Mouse (Mus musculus) forebrain, embryonic 14.5 days (tissue): Measurements from ENCODE around the gene Fam178b. TPM values are rescaled to one million over a fixed set of nuclear protein-coding genes. Genes with fewer than 3 reads are reported as not detected.

Experiments used
- ATAC-seq: fragments of 200-750 bp; cut with Nextera tagmentation; 2 replicates; pipeline ENCODE4 v1.8.0; 2017; ENCODE audit warnings: mild to moderate bottlenecking, moderate library complexity
- DNase-seq: peaks from one replicate; pipeline ENCODE4 v3.0.0-alpha.2; 2015; ENCODE audit warnings: low spot score
- H3K27ac ChIP-seq: fragments of 300-500 bp; sonication (generic); 2 replicates; pipeline ENCODE4 v1.5.1; 2014; ENCODE audit warnings: low read depth, mild to moderate bottlenecking, control low read depth, low read length, moderate library complexity
- H3K27me3 ChIP-seq: fragments of 300-500 bp; sonication (generic); replicated peaks from 2 replicates; pipeline ENCODE4 v1.6.1; 2014; ENCODE audit warnings: low read length, control low read depth, mixed read lengths; ENCODE audit not compliant: control insufficient read depth, insufficient read depth
- H3K36me3 ChIP-seq: fragments of 300-500 bp; sonication (generic); 2 replicates; pipeline ENCODE4 v1.6.1; 2014; ENCODE audit warnings: low read length, control low read depth; ENCODE audit not compliant: control insufficient read depth, insufficient read depth
- H3K4me1 ChIP-seq: fragments of 300-500 bp; sonication (generic); 2 replicates; pipeline ENCODE4 v1.6.1; 2014; ENCODE audit warnings: antibody characterized with exemption, low read length, control low read depth; ENCODE audit not compliant: control insufficient read depth, insufficient read depth
- H3K4me2 ChIP-seq: fragments of 300-500 bp; sonication (generic); 2 replicates; pipeline ENCODE4 v1.6.1; 2014; ENCODE audit warnings: mild to moderate bottlenecking, control low read depth, low read length
- H3K4me3 ChIP-seq: fragments of 300-500 bp; sonication (generic); 2 replicates; pipeline ENCODE4 v1.5.1; 2014; ENCODE audit warnings: low read depth, low read length, control low read depth
- H3K9ac ChIP-seq: fragments of 300-500 bp; sonication (generic); 2 replicates; pipeline ENCODE4 v1.6.1; 2014; ENCODE audit warnings: mild to moderate bottlenecking, low read length, control low read depth, moderate library complexity
- H3K9me3 ChIP-seq: fragments of 300-500 bp; sonication (generic); replicated peaks from 2 replicates; pipeline ENCODE4 v1.6.1; 2016; ENCODE audit warnings: low read length, control low read depth, mixed read lengths; ENCODE audit not compliant: control insufficient read depth
- WGBS: fragments of 180-500 bp; shearing (Covaris S2); extraction: QIAGEN DNeasy Blood & Tissue Kit; methylation state at CpG from one replicate; pipeline ENCODE4 v1.1.7; 2014; 5-methylcytosine and 5-hydroxymethylcytosine counted together
- polyA plus RNA-seq: library from polyadenylated mRNA; unstranded; fragments of >200 nt; fragmentation: Nextera tagmentation; extraction: Ambion mirVana; gene quantifications from 2 replicates; pipeline ENCODE4 v1.2.1, GENCODE M21; 2014

The Fam178b gene
- polyA plus RNA-seq, 1 experiment from 2014 or later, result not detected

DNA sequence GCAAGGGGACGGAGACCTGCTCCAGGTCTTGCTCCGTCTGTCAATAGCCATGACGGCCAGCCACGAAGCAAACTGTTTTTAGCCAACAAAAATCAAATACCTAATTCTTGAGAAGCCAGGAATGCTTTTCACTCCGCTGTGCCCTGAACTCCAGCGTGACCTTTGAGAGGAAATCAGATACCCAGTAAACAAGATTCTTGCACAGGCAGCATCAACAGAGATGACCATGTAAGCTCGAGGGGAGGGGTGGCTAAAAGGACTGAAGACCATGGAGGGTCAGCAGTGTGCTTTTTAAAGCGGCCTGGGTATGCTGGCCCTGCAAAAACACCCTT lies 146.6 kb downstream of the Fam178b start:
- WGBS, result 88% methylated on average over 8 of the region's 8 CpGs
- Histone ChIP-seq H3K9ac (no peak overlapping the region), H3K4me3 (no peak overlapping the region), H3K4me1 (no peaks in the 10 kb centered on the region), H3K36me3 (peaks cover 23% of the 10 kb centered on the region), H3K9me3 (no peaks in the 10 kb centered on the region), H3K4me2 (no peak overlapping the region), H3K27me3 (no peaks in the 10 kb centered on the region), H3K27ac (no peak overlapping the region)
- ATAC-seq, result no peak
- DNase-seq, result no peak

DNA sequence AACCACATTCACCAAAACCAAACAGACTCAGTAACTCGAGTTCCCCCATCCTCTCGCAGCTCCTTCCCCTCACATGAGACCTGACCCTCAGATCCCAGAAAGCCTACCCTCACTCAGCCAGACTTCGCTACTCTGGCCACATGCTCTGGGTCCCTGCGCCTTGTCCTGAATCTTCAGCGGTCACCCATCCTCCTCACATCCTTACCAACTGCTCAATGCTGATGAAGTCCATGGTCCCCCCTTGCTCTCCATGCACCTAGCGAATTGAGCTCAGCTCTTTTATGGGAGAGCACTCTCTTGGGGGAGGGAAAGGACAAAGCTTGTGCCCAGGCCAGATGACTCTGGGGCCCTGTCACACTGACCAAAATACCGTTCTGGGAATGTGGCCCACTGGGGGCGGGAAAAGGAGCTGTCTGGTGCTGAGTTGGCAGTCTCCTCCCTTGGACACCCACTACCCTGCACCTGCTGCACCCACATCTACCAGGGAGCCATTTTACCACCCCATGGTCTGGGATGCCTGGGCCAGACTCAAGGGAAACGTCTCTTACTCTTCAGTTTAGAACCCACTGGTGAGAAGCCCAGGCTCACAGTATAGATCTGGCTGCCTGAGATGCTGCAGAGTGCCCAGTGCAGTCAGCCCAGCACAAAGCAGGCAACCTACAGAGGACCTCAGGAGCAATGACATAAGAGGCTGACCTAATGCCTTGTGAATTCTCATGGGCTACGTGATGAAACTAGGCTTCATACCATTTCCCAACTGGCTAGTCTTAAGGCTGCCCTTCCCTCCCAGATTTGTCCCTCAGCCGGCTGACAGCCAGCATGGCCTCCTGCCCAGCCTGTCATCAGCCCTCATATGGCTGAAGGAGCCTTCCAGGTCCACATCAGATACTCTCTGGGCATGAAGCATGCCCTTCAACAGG lies 147.2 kb downstream of the Fam178b start:
- no peaks in the 10 kb centered on the region for H3K9me3 ChIP-seq
- H3K4me3 ChIP-seq, result no peak overlapping the region
- H3K4me1 ChIP-seq, result no peaks in the 10 kb centered on the region
- ATAC-seq (no peak), DNase-seq (no peak)
- no peak overlapping the region for H3K27ac ChIP-seq
- 87% methylated on average over 11 of the region's 11 CpGs for WGBS
- peaks cover 21% of the 10 kb centered on the region for H3K36me3 ChIP-seq
- H3K4me2 ChIP-seq, result no peak overlapping the region
- no peak overlapping the region for H3K9ac ChIP-seq
- no peaks in the 10 kb centered on the region for H3K27me3 ChIP-seq

DNA sequence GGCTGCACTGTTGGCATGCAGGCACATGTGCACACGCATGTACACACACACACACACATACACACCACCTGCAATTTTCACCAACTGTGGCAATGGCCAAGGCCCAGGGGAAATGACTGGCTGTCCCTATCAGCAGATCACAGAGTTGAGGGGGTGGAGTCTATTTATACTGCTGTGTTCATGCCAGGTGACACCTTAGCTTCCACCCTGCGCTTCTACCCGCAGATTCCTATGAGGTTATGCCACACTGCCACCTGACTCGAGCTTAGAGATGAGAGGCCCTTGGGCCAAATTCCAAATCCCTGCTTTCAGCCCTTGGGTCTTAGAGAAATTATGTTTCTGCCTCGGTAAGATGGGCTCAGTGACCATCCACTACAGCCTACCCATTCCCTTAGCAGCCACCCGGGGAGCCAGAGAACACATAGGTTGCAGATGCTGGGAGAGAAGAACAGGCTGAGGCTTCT lies 148.4 kb downstream of the Fam178b start:
- 87% methylated on average over 6 of the region's 6 CpGs for WGBS
- H3K9ac ChIP-seq, result no peak overlapping the region
- H3K27me3 ChIP-seq, result no peaks in the 10 kb centered on the region
- H3K4me3 ChIP-seq, result no peak overlapping the region
- ATAC-seq, result no peak
- no peak overlapping the region for H3K4me2 ChIP-seq
- H3K4me1 ChIP-seq, result no peaks in the 10 kb centered on the region
- no peaks in the 10 kb centered on the region for H3K9me3 ChIP-seq
- no peak overlapping the region for H3K27ac ChIP-seq
- H3K36me3 ChIP-seq, result peaks cover 15% of the 10 kb centered on the region; the same call in 1 of the 2 replicates
- DNase-seq, result no peak

DNA sequence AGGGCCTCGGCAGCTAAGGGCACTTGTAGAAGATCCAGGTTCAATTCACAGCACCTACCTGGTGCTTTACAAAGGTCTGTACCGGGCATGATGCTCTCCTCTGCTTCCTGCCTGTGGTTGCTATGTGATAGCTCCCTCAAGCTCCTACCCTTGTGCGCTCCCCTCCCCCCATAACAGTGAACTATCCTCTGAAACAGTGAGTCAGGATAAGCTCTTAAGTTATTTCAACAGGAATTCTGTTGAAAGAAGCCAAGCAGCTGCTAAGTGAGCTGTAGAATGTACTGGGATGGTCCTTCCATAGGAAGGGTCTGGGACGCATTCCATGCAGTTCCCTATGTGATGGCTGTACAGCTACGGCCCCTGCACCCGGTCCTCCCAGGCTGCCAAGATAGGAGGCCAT lies 149.4 kb downstream of the Fam178b start:
- Histone ChIP-seq H3K4me2 (no peak overlapping the region), H3K27me3 (no peaks in the 10 kb centered on the region), H3K9me3 (no peaks in the 10 kb centered on the region), H3K9ac (no peak overlapping the region), H3K27ac (no peak overlapping the region), H3K4me3 (no peak overlapping the region), H3K4me1 (peaks cover 1% of the 10 kb centered on the region; the same call in 1 of the 2 replicates), H3K36me3 (peaks cover 6% of the 10 kb centered on the region; the same call in 1 of the 2 replicates)
- DNase-seq, result no peak
- no peak for ATAC-seq
- 89% methylated on average over 6 of the region's 6 CpGs for WGBS

DNA sequence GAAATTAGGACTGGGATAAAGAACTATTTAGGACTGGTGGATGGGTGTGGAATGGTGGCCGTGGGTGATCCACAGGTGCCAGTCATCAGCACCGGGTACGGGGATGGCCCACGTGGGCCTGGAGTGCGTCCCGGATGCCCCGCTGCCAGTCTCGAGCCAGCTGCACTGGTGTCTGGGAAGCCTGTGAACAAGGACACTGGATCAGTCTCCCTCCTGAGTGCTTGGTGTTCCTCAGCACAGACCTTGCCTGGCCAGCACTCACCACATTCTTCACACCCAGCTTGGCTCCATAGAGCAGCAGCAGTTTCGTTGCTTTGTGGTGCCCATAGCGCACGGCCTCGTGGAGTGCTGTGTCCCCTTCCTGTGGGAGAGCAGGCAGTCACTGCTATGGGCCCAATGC lies 151.5 kb downstream of the Fam178b start:
- Histone ChIP-seq H3K4me1 (peaks cover 5% of the 10 kb centered on the region), H3K9me3 (no peaks in the 10 kb centered on the region), H3K9ac (no peak overlapping the region), H3K27ac (no peak overlapping the region), H3K36me3 (peaks cover 10% of the 10 kb centered on the region), H3K4me3 (no peak overlapping the region), H3K27me3 (no peaks in the 10 kb centered on the region), H3K4me2 (no peak overlapping the region)
- ATAC-seq, result no peak
- WGBS, result 88% methylated on average over 12 of the region's 12 CpGs
- no peak for DNase-seq

DNA sequence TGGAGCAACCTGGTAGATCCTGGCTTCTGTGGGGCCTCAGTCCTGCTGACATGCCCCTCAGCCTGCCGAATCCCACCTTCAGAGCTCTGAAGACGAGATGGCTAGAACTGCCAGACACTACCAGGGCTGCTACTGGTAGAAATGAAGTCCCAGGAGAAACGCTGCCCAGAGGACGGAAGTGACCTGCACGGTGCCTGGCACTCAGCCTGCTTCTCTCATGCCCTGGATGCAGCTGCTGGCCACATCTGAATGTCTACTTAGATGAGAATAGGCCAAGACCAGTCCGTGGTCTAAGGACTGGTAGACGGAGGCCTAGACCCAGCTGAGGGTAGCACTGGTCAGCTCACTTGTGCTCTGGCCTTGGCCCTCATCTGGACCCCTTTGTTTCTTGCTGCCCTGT lies 152.0 kb downstream of the Fam178b start:
- 87% methylated on average over 7 of the region's 7 CpGs for WGBS
- H3K4me3 ChIP-seq, result no peak overlapping the region
- no peaks in the 10 kb centered on the region for H3K9me3 ChIP-seq
- no peak overlapping the region for H3K4me2 ChIP-seq
- H3K4me1 ChIP-seq, result peaks cover 5% of the 10 kb centered on the region
- H3K27ac ChIP-seq, result peak overlapping the region; percentile 27; the same call in 1 of the 2 replicates
- peaks cover 15% of the 10 kb centered on the region for H3K36me3 ChIP-seq
- H3K9ac ChIP-seq, result no peak overlapping the region
- DNase-seq, result no peak
- no peak for ATAC-seq
- no peaks in the 10 kb centered on the region for H3K27me3 ChIP-seq

DNA sequence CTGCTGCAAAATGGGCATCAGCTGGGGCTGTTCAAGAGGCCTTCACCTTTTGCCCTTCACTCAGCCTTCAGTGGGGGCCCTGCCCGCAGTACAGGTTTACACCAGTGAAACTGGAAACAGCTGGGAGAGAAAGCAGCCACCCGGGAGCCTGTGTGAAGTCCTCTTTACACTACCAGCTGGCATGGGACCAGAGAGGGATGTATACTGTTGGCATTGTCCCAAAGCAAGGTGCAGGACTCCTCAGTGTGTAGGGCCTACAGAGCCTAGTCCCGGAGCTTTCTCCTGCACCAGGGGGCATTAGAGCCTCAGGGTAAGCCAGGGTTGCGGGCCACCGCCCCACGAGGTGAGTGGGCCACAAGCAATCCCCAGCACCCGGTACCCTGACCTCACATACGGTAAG lies 152.5 kb downstream of the Fam178b start:
- H3K4me1 ChIP-seq, result peaks cover 5% of the 10 kb centered on the region
- H3K36me3 ChIP-seq, result peaks cover 19% of the 10 kb centered on the region
- H3K27me3 ChIP-seq, result no peaks in the 10 kb centered on the region
- no peak overlapping the region for H3K4me3 ChIP-seq
- H3K9ac ChIP-seq, result no peak overlapping the region
- DNase-seq (peak; percentile 44), ATAC-seq (0 out of 2 replicates have a peak, but pooled peaks have one; percentile 8)
- no peak overlapping the region for H3K4me2 ChIP-seq
- WGBS, result 66% methylated on average over 8 of the region's 8 CpGs
- no peaks in the 10 kb centered on the region for H3K9me3 ChIP-seq
- peak overlapping the region; percentile 27; the same call in 1 of the 2 replicates for H3K27ac ChIP-seq

DNA sequence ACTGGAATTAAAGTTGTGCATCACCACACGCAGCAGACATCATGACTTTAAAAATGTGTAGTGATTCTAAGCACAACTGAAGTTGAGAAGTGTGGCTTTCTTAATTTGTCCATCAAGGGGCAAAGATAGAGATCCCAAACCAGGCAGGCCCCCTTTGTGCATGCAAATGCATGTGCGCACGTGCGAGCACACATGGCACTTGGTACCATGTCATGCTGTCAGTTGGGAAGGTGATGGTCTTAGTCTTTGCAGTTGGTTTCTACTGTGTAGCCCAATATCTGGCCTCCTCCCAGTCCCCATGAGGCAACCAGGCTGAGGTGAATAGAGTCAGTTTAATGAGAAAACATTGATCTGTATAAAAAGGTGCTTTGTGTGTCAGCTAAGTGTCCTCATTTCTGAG lies 153.1 kb downstream of the Fam178b start:
- Histone ChIP-seq H3K27ac (0 out of 2 replicates have a peak overlapping the region, but pooled peaks have one; percentile 27), H3K4me2 (no peak overlapping the region), H3K4me3 (no peak overlapping the region), H3K9me3 (no peaks in the 10 kb centered on the region), H3K27me3 (no peaks in the 10 kb centered on the region), H3K4me1 (peaks cover 5% of the 10 kb centered on the region), H3K36me3 (peaks cover 25% of the 10 kb centered on the region), H3K9ac (no peak overlapping the region)
- WGBS, result 92% methylated on average over 4 of the region's 4 CpGs
- DNase-seq (no peak), ATAC-seq (no peak)

DNA sequence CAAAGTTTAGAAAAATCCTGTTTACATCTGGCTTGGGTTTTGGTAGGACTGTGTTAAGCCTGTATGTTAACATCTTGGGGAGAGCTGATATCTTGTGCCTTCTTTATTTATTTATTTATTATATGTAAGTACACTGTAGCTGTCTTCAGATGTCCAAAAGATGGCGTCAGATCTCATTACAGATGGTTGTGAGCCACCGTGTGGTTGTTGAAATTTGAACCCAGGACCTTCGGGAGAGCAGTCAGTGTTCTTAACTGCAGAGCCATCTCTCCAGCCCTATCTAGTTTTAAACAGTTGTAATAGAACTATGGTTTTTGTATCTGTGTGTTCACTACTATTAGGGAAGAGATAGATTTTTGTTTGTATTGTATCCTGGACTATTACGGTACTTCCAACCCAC lies 153.7 kb downstream of the Fam178b start:
- H3K4me3 ChIP-seq, result no peak overlapping the region
- H3K9ac ChIP-seq, result no peak overlapping the region
- no peaks in the 10 kb centered on the region for H3K9me3 ChIP-seq
- no peak overlapping the region for H3K4me2 ChIP-seq
- no peaks in the 10 kb centered on the region for H3K27me3 ChIP-seq
- H3K4me1 ChIP-seq, result peaks cover 5% of the 10 kb centered on the region
- peaks cover 30% of the 10 kb centered on the region for H3K36me3 ChIP-seq
- WGBS, result 91% methylated on average over 4 of the region's 4 CpGs
- ATAC-seq, result no peak
- no peak overlapping the region for H3K27ac ChIP-seq
- DNase-seq, result no peak
